Mouse (Mus musculus) thymus, adult 2 months (tissue): ENCODE measurements around the gene Meis2.

Experiments
- CTCF ChIP-seq: fragments of 200-500 bp; IDR thresholded peaks from 2 replicates; pipeline ENCODE4 v1.5.1; 2012; ENCODE audit warnings: mild to moderate bottlenecking, control low read depth, low read length, moderate library complexity, borderline replicate concordance; ENCODE audit not compliant: control insufficient read depth, poor library complexity, insufficient read depth; ENCODE audit errors: extremely low read depth
- POLR2A ChIP-seq: fragments of 200-500 bp; IDR thresholded peaks from 2 replicates; pipeline ENCODE4 v1.6.1; 2012; ENCODE audit warnings: mild to moderate bottlenecking, low read length, control low read depth, moderate library complexity; ENCODE audit not compliant: control insufficient read depth, poor library complexity, insufficient read depth; ENCODE audit errors: extremely low read depth

- no peak for TF ChIP-seq CTCF
- TF ChIP-seq POLR2A = no peak
Measured at GRCm38 (mm10) chr2:116045048-116045447, 20.6 kb downstream of the Meis2 start.
